15 mouse cellular contexts compared by ENCODE assay signal in the genomic region with DNA sequence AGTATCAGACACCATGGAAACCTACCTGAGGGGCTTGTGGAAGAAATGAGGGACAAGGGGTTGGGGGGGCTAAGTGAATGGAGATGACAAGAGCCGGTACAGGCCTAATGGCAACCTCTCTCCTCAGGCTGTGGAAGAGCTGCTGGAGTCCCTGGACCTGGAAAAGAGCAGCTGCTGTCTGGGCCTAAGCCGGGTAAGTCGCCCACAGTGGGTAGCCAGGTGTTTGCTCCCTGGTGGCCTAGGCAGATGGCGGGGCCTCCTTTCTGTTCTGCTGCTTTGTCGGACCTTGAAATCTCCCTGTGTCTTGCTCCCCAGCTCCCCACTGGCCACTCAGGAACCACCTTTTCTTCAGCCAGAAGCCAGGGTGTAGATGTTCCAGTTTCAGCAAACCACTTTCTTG. TPM values are rescaled to one million over a fixed set of nuclear protein-coding genes. Genes with fewer than 3 reads are reported as not detected.
A peak's percentile ranks its signal among the peaks of the same experiment; 100 is the strongest.
DNase-seq lines count a peak whose midpoint lies in the region; ATAC-seq and TF ChIP-seq lines count a peak whose summit lies in the region.
"Had no signal": no experiment of that assay in that cellular context is flagged by ENCODE, and none has a peak within 500 bp of the region (broad histone marks: within the 10 kb centered on the region; RNA-seq: fewer than 3 reads in every experiment).

No protein-coding gene starts in this region.

- TF ChIP-seq EP300 in heart, postnatal 0 days (IDR thresholded peaks at IDR 0.05; ENCODE audit: low read depth), result no peak

- peak overlapping the region; percentile 93 for H3K27ac ChIP-seq in heart, postnatal 0 days (ENCODE audit: low read depth)
- H3K27ac ChIP-seq in lung, embryonic 15.5 days, result peak overlapping the region; percentile 1; the same call in 1 of the 2 replicates
- H3K27ac ChIP-seq in intestine, postnatal 0 days (ENCODE audit: low read depth, low read length), result peak overlapping the region; percentile 66
- peak overlapping the region; percentile 48; the same call in 1 of the 2 replicates for H3K27ac ChIP-seq in stomach, embryonic 16.5 days (ENCODE audit: low read length)
- H3K27ac ChIP-seq: hindbrain, embryonic 14.5 days; liver, embryonic 14.5 days; macrophage had no signal

- no peaks in the 10 kb centered on the region for H3K27me3 ChIP-seq in heart, postnatal 0 days (ENCODE audit: control insufficient read depth, insufficient read depth, low read length)
- no peaks in the 10 kb centered on the region for H3K27me3 ChIP-seq in lung, embryonic 15.5 days
- no peaks in the 10 kb centered on the region for H3K27me3 ChIP-seq in intestine, postnatal 0 days (replicated peaks; ENCODE audit: control insufficient read depth, insufficient read depth, low read length)
- no peaks in the 10 kb centered on the region for H3K27me3 ChIP-seq in stomach, embryonic 16.5 days (ENCODE audit: control insufficient read depth, insufficient read depth, low read length)

- H3K36me3 ChIP-seq in heart, postnatal 0 days (replicated peaks; ENCODE audit: control insufficient read depth, insufficient read depth, low read length), result peaks cover 98% of the 10 kb centered on the region
- H3K36me3 ChIP-seq in lung, embryonic 15.5 days, result peaks cover 41% of the 10 kb centered on the region
- peaks cover 80% of the 10 kb centered on the region for H3K36me3 ChIP-seq in intestine, postnatal 0 days (ENCODE audit: control insufficient read depth, insufficient read depth)
- peaks cover 4% of the 10 kb centered on the region; the same call in 1 of the 2 replicates for H3K36me3 ChIP-seq in stomach, embryonic 16.5 days (ENCODE audit: control insufficient read depth, insufficient read depth, low read length)

- no peaks in the 10 kb centered on the region for H3K9me3 ChIP-seq in heart, postnatal 0 days (replicated peaks; ENCODE audit: control insufficient read depth, low read length)
- no peaks in the 10 kb centered on the region for H3K9me3 ChIP-seq in lung, embryonic 15.5 days
- no peaks in the 10 kb centered on the region for H3K9me3 ChIP-seq in intestine, postnatal 0 days (ENCODE audit: control insufficient read depth)
- H3K9me3 ChIP-seq in stomach, embryonic 16.5 days (replicated peaks; ENCODE audit: control insufficient read depth, low read length), result no peaks in the 10 kb centered on the region

- no peak overlapping the region for H3K4me2 ChIP-seq in heart, postnatal 0 days (ENCODE audit: low read depth, low read length)
- H3K4me2 ChIP-seq in lung, embryonic 15.5 days, result no peak overlapping the region
- H3K4me2 ChIP-seq in intestine, postnatal 0 days (replicated peaks; ENCODE audit: low read depth), result no peak overlapping the region
- H3K4me2 ChIP-seq in stomach, embryonic 16.5 days (ENCODE audit: low read depth, low read length), result no peak overlapping the region
- H3K4me2 ChIP-seq: hindbrain, embryonic 14.5 days had no signal

- ATAC-seq in heart, postnatal 0 days (ENCODE audit: insufficient read depth, low read depth), result no peak
- ATAC-seq in lung, embryonic 15.5 days (ENCODE audit: borderline replicate concordance, extremely low read depth, low FRiP score, low TSS enrichment), result no peak
- no peak for ATAC-seq in intestine, postnatal 0 days
- ATAC-seq in stomach, embryonic 16.5 days (ENCODE audit: insufficient read depth, low FRiP score), result no peak

- TF ChIP-seq CTCF in heart, postnatal 0 days (IDR thresholded peaks at IDR 0.05; ENCODE audit: low read depth), result no peak
- no peak for TF ChIP-seq CTCF in lung, adult 2 months (IDR thresholded peaks at IDR 0.05; ENCODE audit: insufficient read depth, low read length)
- no peak for TF ChIP-seq CTCF in intestine, postnatal 0 days (IDR thresholded peaks at IDR 0.05; ENCODE audit: low read depth)

- no peak for TF ChIP-seq POLR2A in lung, adult 2 months (IDR thresholded peaks at IDR 0.05; ENCODE audit: borderline replicate concordance, extremely low read depth, low read depth, low read length)

- 69% methylated on average over 5 of the region's 5 CpGs for WGBS in heart, postnatal 0 days
- WGBS in lung, embryonic 15.5 days, result 78% methylated on average over 5 of the region's 5 CpGs
- WGBS in lung, adult 2 months, result 85% methylated on average over 5 of the region's 5 CpGs
- WGBS in intestine, postnatal 0 days, result 81% methylated on average over 5 of the region's 5 CpGs
- WGBS in stomach, embryonic 16.5 days, result 80% methylated on average over 5 of the region's 5 CpGs

- no peak overlapping the region for H3K4me3 ChIP-seq in heart, postnatal 0 days (ENCODE audit: low read depth, low read length)
- no peak overlapping the region for H3K4me3 ChIP-seq in lung, embryonic 15.5 days
- H3K4me3 ChIP-seq in lung, adult 2 months (replicated peaks; ENCODE audit: extremely low read depth, low read depth, low read length), result no peak overlapping the region
- no peak overlapping the region for H3K4me3 ChIP-seq in intestine, postnatal 0 days (ENCODE audit: low read depth, low read length)
- H3K4me3 ChIP-seq in stomach, embryonic 16.5 days (replicated peaks; ENCODE audit: low read length), result no peak overlapping the region

- DNase-seq in heart, postnatal 0 days (ENCODE audit: low spot score), result no peak
- no peak for DNase-seq in heart, adult 8-10 months (ENCODE audit: low spot score)
- DNase-seq in lung, adult 2 months, result no peak
- DNase-seq in right cerebral cortex, adult 2 months (ENCODE audit: low spot score in 2 of 2), result no peak
- DNase-seq: cerebellum, adult 9-10 months; embryo, embryonic 11 days; right cerebral cortex, postnatal 25 days; thymus, postnatal 4 days had no signal

- H3K4me1 ChIP-seq in heart, postnatal 0 days (ENCODE audit: control insufficient read depth, insufficient read depth), result peaks cover 15% of the 10 kb centered on the region
- H3K4me1 ChIP-seq in lung, embryonic 15.5 days, result no peaks in the 10 kb centered on the region
- no peaks in the 10 kb centered on the region for H3K4me1 ChIP-seq in lung, adult 2 months (ENCODE audit: control insufficient read depth, insufficient read depth, low read length)
- H3K4me1 ChIP-seq in intestine, postnatal 0 days (replicated peaks; ENCODE audit: control insufficient read depth, insufficient read depth, low read length), result no peaks in the 10 kb centered on the region
- no peaks in the 10 kb centered on the region; the same call in 1 of the 2 replicates for H3K4me1 ChIP-seq in stomach, embryonic 16.5 days (ENCODE audit: control insufficient read depth, insufficient read depth, low read length)

- H3K9ac ChIP-seq in heart, postnatal 0 days (replicated peaks; ENCODE audit: low read depth, low read length), result no peak overlapping the region; the same call in 1 of the 2 replicates
- H3K9ac ChIP-seq in lung, embryonic 15.5 days, result no peak overlapping the region
- no peak overlapping the region for H3K9ac ChIP-seq in intestine, postnatal 0 days (ENCODE audit: low read depth, low read length)
- H3K9ac ChIP-seq in stomach, embryonic 16.5 days (ENCODE audit: low read length), result no peak overlapping the region
- H3K9ac ChIP-seq: hindbrain, embryonic 14.5 days; liver, embryonic 14.5 days had no signal

RNA-seq across cellular contexts. Expression of gene Gm10277, which starts 48.7 kb away (rescaled TPM):
- not detected in 2 replicates for total RNA-seq in heart, postnatal 0 days (2014; rRNA removed; ENCODE audit: low replicate concordance)
- polyA plus RNA-seq in heart, postnatal 0 days (2015; fragmentation: Nextera tagmentation; extraction: Ambion mirVana), result 0.41 and 0.52 TPM in 2 replicates
- total RNA-seq in heart, adult 8-10 months (2022), result not detected
- polyA plus RNA-seq in lung, embryonic 15.5 days (2015; fragmentation: Nextera tagmentation; extraction: Ambion mirVana), result 0.94 and 1.5 TPM in 2 replicates
- polyA plus RNA-seq in lung, adult 2 months (2012; rRNA removed), result not detected in 2 replicates
- polyA plus RNA-seq in intestine, postnatal 0 days (2015; fragmentation: Nextera tagmentation; extraction: Ambion mirVana), result 0.53 and 0.72 TPM in 2 replicates
- polyA plus RNA-seq in stomach, embryonic 16.5 days (2015; fragmentation: Nextera tagmentation; extraction: Ambion mirVana), result 1.2 and 1.4 TPM in 2 replicates
- total RNA-seq: layer of hippocampus, adult 18-20 months had no signal
- polyA plus RNA-seq: macrophage had no signal

RNA-seq across cellular contexts. Expression of gene Pipox, which starts 57.6 kb away (rescaled TPM):
- total RNA-seq in heart, postnatal 0 days (2014; rRNA removed; ENCODE audit: low replicate concordance), result 2.4 and 3.7 TPM in 2 replicates
- polyA plus RNA-seq in heart, postnatal 0 days (2015; fragmentation: Nextera tagmentation; extraction: Ambion mirVana), result 2.6 and 3.1 TPM in 2 replicates
- total RNA-seq in heart, adult 8-10 months (2022), result under 1 TPM; 0.43 to 0.82 (median 0.59) TPM
- 1.2 and 1.6 TPM in 2 replicates for polyA plus RNA-seq in lung, embryonic 15.5 days (2015; fragmentation: Nextera tagmentation; extraction: Ambion mirVana)
- 0.60 and 1.3 TPM in 2 replicates for polyA plus RNA-seq in lung, adult 2 months (2012; rRNA removed)
- 45.7 and 57.1 TPM in 2 replicates for polyA plus RNA-seq in intestine, postnatal 0 days (2015; fragmentation: Nextera tagmentation; extraction: Ambion mirVana)
- 20.8 and 23.5 TPM in 2 replicates for polyA plus RNA-seq in stomach, embryonic 16.5 days (2015; fragmentation: Nextera tagmentation; extraction: Ambion mirVana)
- polyA plus RNA-seq: macrophage had no signal

Comparison
In these comparisons a context has a peak if more than half of its experiments do, and no peak if none do; other contexts are left out.
1. H3K27ac ChIP-seq: peak in every context shown above with its lines; median percentile 93 in heart, postnatal 0 days; 66 in intestine, postnatal 0 days; 48 in stomach, embryonic 16.5 days; 1 in lung, embryonic 15.5 days.